Mouse (Mus musculus): Measurements from ENCODE around the gene Pvr. TPM values are rescaled to one million over a fixed set of nuclear protein-coding genes. Genes with fewer than 3 reads are reported as not detected.

The Pvr gene
- polyA plus RNA-seq, 1 experiment: 16.5 TPM

DNA sequence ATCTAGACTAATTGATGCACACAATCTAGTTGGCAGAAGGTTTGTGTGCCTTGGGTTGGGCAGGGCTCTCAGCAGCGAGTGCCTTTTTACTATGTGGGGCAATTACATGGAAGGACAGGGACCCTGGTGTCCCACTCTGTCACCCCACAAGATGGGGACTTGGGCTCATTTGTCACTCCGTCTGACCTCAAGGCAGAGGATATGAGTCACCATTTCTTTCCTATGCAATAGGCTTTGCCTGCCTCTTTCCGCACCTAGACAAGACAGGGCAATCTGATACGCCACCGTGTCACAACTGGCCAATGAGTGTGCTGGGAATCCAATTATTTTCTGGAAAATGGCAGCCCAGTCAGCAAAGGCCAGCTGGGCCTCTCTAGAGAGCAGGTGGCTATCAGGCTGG, 65.3 kb downstream of the Pvr start:
- Histone ChIP-seq H3K79me3 (ENCODE audit: low read depth) (no peaks in the 10 kb centered on the region), H3K27me3 (ENCODE audit: control insufficient read depth, insufficient read depth, insufficient read length) (peaks cover 8% of the 10 kb centered on the region), H3K36me3 (ENCODE audit: control insufficient read depth, insufficient read depth) (no peaks in the 10 kb centered on the region), H3K79me2 (ENCODE audit: control insufficient read depth, insufficient read depth) (no peaks in the 10 kb centered on the region), H3ac (ENCODE audit: control insufficient read depth, insufficient read length, low read depth) (no peak overlapping the region), H3K4me3 (ENCODE audit: insufficient read depth, poor library complexity, severe bottlenecking) (no peak overlapping the region)
- TF ChIP-seq CEBPB (IDR thresholded peaks at IDR 0.05; ENCODE audit: low read depth) (no peak), USF1 (IDR thresholded peaks at IDR 0.05; ENCODE audit: low read depth) (no peak), MAX (IDR thresholded peaks at IDR 0.05) (no peak), FOSL1 (IDR thresholded peaks at IDR 0.05; ENCODE audit: insufficient read depth, low read length, poor library complexity, severe bottlenecking) (no peak), MYOD1 (IDR thresholded peaks at IDR 0.05; ENCODE audit: control insufficient read depth, insufficient read length, low read depth) (no peak), MYOG (IDR thresholded peaks at IDR 0.05; ENCODE audit: control insufficient read depth, extremely low read depth, insufficient read length) (no peak), CTCF (IDR thresholded peaks at IDR 0.05; ENCODE audit: control insufficient read depth, insufficient read depth, insufficient read length) (no peak)

Other genes starting within 250 kb of the Pvr start
- gene Apoc2, start 243.2 kb downstream of the Pvr start, polyA plus RNA-seq (2012; fragmentation: generic; extraction: Trizol): not detected
- gene Gm44805, start 239.7 kb downstream of the Pvr start, polyA plus RNA-seq (2012; fragmentation: generic; extraction: Trizol): not detected
- gene Apoc4, start 239.7 kb downstream of the Pvr start, polyA plus RNA-seq (2012; fragmentation: generic; extraction: Trizol): not detected
- gene Apoc1, start 228.5 kb downstream of the Pvr start, polyA plus RNA-seq (2012; fragmentation: generic; extraction: Trizol): not detected
- 2.0 TPM for gene Apoe, start 222.0 kb downstream of the Pvr start, polyA plus RNA-seq (2012; fragmentation: generic; extraction: Trizol)
- 218 TPM for gene Tomm40, start 205.7 kb downstream of the Pvr start, polyA plus RNA-seq (2012; fragmentation: generic; extraction: Trizol)
- gene Nectin2, start 170.7 kb downstream of the Pvr start, polyA plus RNA-seq (2012; fragmentation: generic; extraction: Trizol): 26.7 TPM
- gene Bcam, start 150.1 kb downstream of the Pvr start, polyA plus RNA-seq (2012; fragmentation: generic; extraction: Trizol): 1.7 TPM
- gene Cblc, start 124.4 kb downstream of the Pvr start, polyA plus RNA-seq (2012; fragmentation: generic; extraction: Trizol): not detected
- 7.8 TPM for gene Bcl3, start 98.4 kb downstream of the Pvr start, polyA plus RNA-seq (2012; fragmentation: generic; extraction: Trizol)
- not detected for gene Gm19345, start 69.2 kb downstream of the Pvr start, polyA plus RNA-seq (2012; fragmentation: generic; extraction: Trizol)
- not detected for gene Ceacam16, start 59.9 kb downstream of the Pvr start, polyA plus RNA-seq (2012; fragmentation: generic; extraction: Trizol)
- gene Ceacam19, start 33.2 kb downstream of the Pvr start, polyA plus RNA-seq (2012; fragmentation: generic; extraction: Trizol): not detected
- gene Igsf23, start 29.6 kb upstream of the Pvr start, polyA plus RNA-seq (2012; fragmentation: generic; extraction: Trizol): 0.06 TPM
- gene Ceacam20, start 44.3 kb upstream of the Pvr start, polyA plus RNA-seq (2012; fragmentation: generic; extraction: Trizol): not detected
- not detected for gene Nlrp9b, start 70.3 kb upstream of the Pvr start, polyA plus RNA-seq (2012; fragmentation: generic; extraction: Trizol)
- not detected for gene Vmn1r91, start 178.5 kb upstream of the Pvr start, polyA plus RNA-seq (2012; fragmentation: generic; extraction: Trizol)
- not detected for gene Gm16442, start 201.4 kb upstream of the Pvr start, polyA plus RNA-seq (2012; fragmentation: generic; extraction: Trizol)
- not detected for gene Vmn1r93, start 217.9 kb upstream of the Pvr start, polyA plus RNA-seq (2012; fragmentation: generic; extraction: Trizol)
- gene Vmn1r94, start 247.2 kb upstream of the Pvr start, polyA plus RNA-seq (2012; fragmentation: generic; extraction: Trizol): not detected